Mouse (Mus musculus) Patski (cell line): ENCODE data around the gene Kcnj2. TPM values are rescaled to one million over a fixed set of nuclear protein-coding genes. Genes with fewer than 3 reads are reported as not detected.

Experiments used
- ATAC-seq: fragments of 100-300 bp; one replicate; pipeline ENCODE4 v1.8.0; 2021
- CTCF ChIA-PET: fragments of 350-600 bp; sonication (Branson Sonifier 250); formaldehyde crosslinking; loops from one replicate; lab custom pipeline; 2022; ENCODE audit warnings: inconsistent platforms; lab: Charles Lee
- POLR2A ChIA-PET: fragments of 350-600 bp; sonication (Branson Sonifier 250); formaldehyde crosslinking; loops from one replicate; lab custom pipeline; 2022; ENCODE audit warnings: antibody characterized with exemption, inconsistent platforms; lab: Charles Lee
- DNase-seq: peaks from one replicate; pipeline ENCODE4 v3.0.0-alpha.2; 2011; ENCODE audit warnings: low read depth, low spot score
- H3K27me3 ChIP-seq: fragments of 371-371 bp; one replicate; pipeline ENCODE4 v1.5.1; 2021
- CTCF ChIP-seq: fragments of 100-300 bp; IDR thresholded peaks from one replicate; pipeline ENCODE4 v1.5.1; 2021
- in situ Hi-C: fragments of 300-500 bp; cut with MboI; formaldehyde crosslinking; loops from 3 replicates; pipeline ENCODE4 v1.11.1; 2018; ENCODE audit warnings: low pct_unique_long_range_greater_than_20kb, mixed read lengths
- polyA plus RNA-seq: library from polyadenylated mRNA; unstranded; gene quantifications from one replicate; pipeline ENCODE4 v1.2.3, GENCODE M21; 2021

Kcnj2 gene
- polyA plus RNA-seq, 1 experiment from 2014 or later, result 1.3 TPM

- DNase-seq (no peak), ATAC-seq (no peak)
- H3K27me3 ChIP-seq, result peaks cover 16% of the 10 kb centered on the region
- ChIA-PET POLR2A (no interaction called here), CTCF (no interaction called here)
- in situ Hi-C loops, result no loop called here
- no peak for TF ChIP-seq CTCF
Measured at GRCm38 (mm10) chr11:111123324-111123723, 57.4 kb downstream of the Kcnj2 start.

DNA sequence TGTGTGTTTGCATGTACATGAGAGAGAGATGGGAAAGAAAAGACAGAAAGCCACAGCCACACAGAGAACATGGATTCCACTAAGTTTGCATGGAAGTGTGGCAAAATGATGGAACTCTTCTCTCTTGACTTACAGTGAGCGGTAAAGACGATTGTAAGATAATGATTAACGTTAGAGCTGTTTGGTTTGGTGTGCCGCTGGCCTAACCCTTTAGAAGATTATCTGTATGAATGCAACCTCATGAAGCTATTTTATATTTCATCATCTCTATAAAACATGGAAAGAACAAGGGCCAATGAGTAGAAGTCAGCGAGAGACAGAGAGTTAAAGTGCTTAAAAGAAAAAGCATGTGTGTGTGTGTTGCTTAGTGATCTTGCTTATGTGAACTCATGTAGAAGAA, 60.0 kb downstream of the Kcnj2 start:
- TF ChIP-seq CTCF, result no peak
- CTCF ChIA-PET, result interaction anchor here (0.9 to 1.2 kb wide), 2 partner anchors 16 to 23 kb away, joined by 4 read pairs; no protein-coding TSS in a partner anchor
- POLR2A ChIA-PET, result no interaction called here
- no peak for DNase-seq
- peaks cover 9% of the 10 kb centered on the region for H3K27me3 ChIP-seq
- in situ Hi-C loops, result no loop called here
- ATAC-seq, result no peak

Other genes starting within 250 kb of the Kcnj2 start
- 117 TPM for gene Kcnj16, start 98.1 kb upstream of the Kcnj2 start, polyA plus RNA-seq